Mouse (Mus musculus): ENCODE measurements around the gene Ctsl. TPM values are rescaled to one million over a fixed set of nuclear protein-coding genes. Genes with fewer than 3 reads are reported as not detected.

The Ctsl gene
- total RNA-seq (2021), result 100 to 1,000 TPM; 179 to 186 TPM
- long read RNA-seq, experiment 1, transcript Ctsl-201 (8 exons, 1,971 nt), result major isoform, 174 of 191 reads
- long read RNA-seq, experiment 1, partial matches to known transcripts, result 15 of 191 reads
- long read RNA-seq, experiment 1, other reads (novel, unspliced or antisense), result 2 of 191 reads
- long read RNA-seq, experiment 2, transcript Ctsl-201 (8 exons, 1,971 nt), result major isoform, 113 of 119 reads
- long read RNA-seq, experiment 2, partial matches to known transcripts, result 4 of 119 reads
- long read RNA-seq, experiment 2, other reads (novel, unspliced or antisense), result 2 of 119 reads

DNA sequence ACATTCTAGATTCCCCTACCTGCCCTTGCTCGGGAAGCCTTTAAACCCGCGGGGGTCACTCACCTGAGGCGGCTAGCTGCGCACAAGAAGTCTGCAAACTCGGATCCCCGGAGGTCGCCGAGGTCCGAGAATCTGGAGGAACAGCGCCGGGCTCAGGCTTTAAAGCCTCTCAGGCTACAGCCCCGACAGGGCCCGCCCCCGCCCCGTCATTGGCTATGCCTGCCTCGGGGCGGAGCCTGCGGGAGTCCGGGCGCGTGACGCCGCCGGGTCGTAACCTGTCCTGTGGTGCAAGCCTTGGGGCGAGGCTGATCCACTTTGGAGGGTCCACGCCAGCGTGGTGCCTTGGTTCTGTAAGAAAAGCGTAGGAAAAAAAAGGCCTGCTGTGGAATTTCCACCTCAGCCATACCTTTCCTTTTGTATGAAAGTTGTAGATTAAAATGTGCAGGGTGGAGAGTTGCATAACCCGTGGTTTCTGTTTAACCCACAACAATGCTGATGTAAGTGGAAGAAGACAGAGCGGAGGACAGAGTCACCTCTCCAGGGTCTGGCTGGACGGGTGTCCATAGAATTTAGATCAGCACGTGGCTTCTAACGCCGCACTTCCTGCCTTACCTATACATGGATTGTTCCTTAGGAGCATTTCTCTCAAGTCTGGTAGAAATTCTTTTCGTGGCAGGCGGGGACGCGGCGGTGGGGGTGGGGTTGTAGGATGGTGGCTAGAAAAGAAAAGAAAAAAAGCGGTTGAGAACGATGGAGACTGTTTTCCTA is at the start of gene Ctsl:
Gene Ctsl, minus strand, starts transcription at position 718 of the 768 bp plus-strand sequence.
- intact Hi-C loops (cut with DNase I), result no loop called here
- DNase-seq (ENCODE audit: low spot score in 2 of 2), result peak; percentile 87 to 89

DNA sequence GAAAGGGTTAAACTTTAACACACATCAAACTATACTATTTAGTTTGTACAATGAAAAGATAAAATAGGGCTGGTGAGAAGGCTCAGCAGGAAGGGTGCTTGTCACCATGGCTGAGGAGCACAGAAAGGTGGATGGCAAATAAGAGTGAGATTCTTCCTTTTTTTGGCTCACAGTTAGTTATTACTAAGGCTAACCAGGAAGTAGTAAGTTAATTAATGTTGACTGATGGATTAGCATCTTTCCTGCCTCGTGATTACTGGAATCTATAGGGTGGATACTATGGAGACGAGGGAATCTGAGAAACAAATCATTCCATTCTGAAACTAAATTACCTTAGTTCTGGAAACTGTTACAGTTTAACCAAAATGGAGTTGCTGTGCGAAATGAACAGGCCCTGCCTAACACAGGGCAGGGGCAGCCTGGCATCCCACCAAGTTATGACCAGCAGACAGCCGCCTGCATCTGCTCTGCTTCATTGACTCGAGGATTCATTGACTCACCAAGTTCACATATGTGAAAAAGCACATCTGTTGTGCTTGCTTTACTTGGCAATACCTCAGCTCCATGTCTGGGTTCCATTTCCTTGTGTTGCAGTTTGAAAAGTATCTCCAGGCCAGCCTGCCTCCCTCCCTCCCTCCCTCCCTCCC is 46.4 kb upstream of the Ctsl start:
- no peak for DNase-seq (ENCODE audit: low spot score in 2 of 2)
- intact Hi-C loops (cut with DNase I), result no loop called here

DNA sequence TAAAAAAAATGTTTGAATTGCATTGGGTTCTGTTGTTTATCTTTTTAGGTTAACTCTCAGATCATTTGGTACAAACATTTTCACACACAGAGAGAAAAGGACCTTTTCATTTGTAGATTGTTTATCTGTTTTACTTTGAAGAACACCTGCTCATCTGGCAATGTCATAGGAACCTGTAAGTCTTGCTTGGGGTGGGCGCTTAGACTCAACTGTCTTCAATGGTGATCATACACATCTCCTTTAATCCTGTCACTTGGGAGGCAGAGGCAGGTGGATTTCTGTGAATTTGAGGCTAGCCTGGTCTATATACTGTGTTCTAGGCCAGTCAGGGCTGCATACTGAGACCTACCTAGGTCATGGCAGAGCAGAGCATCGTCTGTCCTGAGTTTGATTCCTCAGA is 45.0 kb upstream of the Ctsl start:
- intact Hi-C loops (cut with DNase I), result no loop called here
- DNase-seq (ENCODE audit: low spot score in 2 of 2), result no peak

DNA sequence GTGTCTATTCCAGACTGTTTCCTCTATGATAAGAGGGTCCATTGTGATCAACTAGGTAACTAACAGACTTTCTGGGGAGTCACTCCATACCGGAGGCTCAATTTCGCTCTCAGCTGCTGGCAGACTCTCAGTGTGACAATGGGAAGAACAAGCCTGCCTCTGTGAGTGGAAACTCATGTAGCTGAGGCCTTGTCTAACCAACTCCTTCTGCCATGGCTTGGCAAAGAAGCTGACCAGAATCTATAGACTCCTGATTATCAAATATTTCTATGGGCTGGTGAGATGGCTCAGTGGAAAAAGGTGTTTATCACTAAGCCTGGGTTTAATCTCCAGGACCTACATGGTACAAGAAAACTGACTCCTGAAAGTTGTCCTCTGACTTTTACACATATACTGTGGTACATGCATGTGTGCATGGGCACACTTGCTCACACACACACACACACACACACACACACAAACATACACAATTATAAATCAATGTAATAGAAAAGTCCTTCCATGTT is 42.1 kb upstream of the Ctsl start:
- intact Hi-C loops (cut with DNase I), result no loop called here

DNA sequence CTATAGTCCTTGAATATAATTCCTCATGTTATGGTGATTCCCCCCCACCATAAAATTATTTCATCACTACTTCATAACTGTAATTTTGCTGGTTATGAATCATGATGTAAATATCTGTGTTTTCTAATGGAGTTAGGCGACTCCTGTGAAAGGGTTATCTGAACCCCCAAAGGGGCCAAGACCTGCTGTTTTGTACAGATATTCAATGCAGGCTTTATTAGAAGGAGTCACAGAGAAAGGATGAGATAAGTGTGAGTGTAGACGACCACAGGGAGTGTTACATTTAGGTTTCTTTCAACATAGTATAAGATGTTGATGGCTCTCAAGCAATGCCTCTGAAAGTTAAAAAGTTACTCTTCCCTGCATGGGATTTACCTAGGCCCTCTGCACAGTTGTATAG is 40.6 kb upstream of the Ctsl start:
- intact Hi-C loops (cut with DNase I), result no loop called here
- no peak for DNase-seq (ENCODE audit: low spot score in 2 of 2)

More for the DNA sequence above, 42.1 kb upstream of the Ctsl start:
- DNase-seq (ENCODE audit: low spot score in 2 of 2), result no peak

DNA sequence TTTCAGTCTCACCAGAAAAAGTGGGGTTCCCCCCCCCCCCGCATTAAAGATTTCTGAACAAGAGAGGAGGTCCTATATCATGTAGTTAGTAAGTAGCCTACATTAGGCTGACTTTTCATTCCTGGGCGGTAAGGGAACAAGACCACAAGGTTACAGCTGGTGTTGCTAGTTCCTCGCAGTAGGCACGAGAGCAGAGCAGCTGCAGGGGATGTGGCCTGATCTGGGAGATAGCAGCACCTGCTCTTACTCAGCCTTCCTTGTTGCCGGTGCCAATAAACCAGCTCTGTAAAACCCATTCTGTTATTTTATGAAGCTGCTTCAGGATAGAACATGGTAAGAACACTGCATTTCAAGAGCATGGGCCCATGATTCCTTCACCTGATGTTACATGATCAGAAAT is 39.9 kb upstream of the Ctsl start:
- DNase-seq (ENCODE audit: low spot score in 2 of 2), result no peak
- intact Hi-C loops (cut with DNase I), result no loop called here

DNA sequence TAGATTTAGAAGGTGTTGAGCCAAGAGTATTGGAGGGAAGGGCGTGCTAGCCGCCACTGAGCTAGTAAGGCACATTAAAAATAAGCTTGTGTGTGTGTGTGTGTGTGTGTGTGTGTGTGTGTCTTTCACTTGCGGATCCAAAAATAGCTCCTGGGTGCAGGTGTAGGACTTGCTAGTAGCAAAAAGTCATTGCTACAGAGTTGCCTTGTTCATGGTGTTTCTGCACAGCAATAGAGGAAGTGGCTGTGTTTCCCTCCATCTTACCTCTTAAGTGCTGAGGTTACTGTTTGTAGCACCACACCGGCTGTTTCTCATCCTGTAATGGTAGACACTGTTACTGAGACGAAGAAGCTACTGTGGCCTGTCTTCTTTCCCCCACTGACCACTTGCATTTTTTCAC is 37.3 kb upstream of the Ctsl start:
- intact Hi-C loops (cut with DNase I), result no loop called here
- DNase-seq (ENCODE audit: low spot score in 2 of 2), result no peak

DNA sequence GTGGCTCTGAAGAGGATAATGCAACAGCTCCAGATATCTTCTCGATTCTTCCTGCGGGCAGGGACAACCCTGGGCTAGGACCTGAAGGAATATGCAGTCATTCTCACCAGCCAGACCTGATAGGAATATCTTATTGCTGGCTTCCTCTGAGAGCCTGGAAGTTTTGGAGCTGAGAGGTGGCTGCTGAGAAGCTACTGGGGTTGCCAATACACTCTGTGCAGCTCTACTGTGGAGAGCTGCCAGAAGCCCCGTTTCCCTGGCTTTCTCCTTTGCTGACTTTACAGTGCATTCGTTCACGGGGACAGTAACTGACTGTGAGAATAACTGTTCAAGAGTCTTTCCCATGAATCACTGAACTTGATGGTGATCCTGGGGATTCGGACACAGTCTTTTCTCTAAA is 34.9 kb upstream of the Ctsl start:
- DNase-seq (ENCODE audit: low spot score in 2 of 2), result peak; percentile 18 to 22
- intact Hi-C loops (cut with DNase I), result no loop called here

DNA sequence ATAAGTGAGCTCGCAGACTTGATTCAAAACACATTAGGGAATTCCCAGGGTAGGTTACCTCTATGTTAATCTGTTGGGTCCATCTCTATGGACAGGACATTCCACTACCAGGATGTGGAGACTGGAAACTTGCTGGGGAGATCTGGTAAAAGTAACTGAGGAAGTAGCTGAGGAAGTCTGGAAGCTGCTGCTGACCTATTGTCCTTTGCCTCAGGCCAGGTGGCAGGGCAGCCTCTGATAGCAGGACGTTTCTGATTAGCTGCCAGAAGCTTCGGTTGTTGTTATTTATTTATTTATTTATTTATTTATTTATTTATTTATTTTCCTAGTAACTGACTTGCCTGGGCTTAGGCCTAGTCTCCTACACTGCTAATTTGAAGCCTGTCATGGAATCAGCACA is 32.8 kb upstream of the Ctsl start:
- no peak for DNase-seq (ENCODE audit: low spot score in 2 of 2)
- intact Hi-C loops (cut with DNase I), result no loop called here

DNA sequence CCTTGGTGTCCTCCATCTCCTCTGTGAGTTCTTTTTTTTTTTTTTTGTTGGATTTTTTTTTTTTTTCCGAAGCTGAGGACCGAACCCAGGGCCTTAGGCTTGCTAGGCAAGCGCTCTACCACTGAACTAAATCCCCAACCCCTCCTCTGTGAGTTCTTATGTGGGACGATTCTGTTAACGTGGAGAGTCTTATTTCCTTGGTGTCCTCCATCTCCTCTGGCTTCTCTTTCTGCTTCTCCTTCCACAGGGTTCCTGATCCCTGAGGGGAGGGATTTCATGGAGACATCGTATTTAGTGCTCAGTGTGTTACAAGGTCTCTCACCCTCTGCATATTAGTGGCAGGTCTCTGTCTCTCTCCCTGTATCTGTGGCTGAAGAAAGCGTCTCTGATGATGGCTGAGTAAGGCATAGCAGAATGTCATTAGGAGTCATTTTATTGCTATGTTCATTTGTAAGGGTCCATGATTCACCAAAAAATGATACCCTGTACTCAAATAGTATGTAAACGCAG is 32.3 kb upstream of the Ctsl start:
- DNase-seq (ENCODE audit: low spot score in 2 of 2), result no peak
- intact Hi-C loops (cut with DNase I), result no loop called here

DNA sequence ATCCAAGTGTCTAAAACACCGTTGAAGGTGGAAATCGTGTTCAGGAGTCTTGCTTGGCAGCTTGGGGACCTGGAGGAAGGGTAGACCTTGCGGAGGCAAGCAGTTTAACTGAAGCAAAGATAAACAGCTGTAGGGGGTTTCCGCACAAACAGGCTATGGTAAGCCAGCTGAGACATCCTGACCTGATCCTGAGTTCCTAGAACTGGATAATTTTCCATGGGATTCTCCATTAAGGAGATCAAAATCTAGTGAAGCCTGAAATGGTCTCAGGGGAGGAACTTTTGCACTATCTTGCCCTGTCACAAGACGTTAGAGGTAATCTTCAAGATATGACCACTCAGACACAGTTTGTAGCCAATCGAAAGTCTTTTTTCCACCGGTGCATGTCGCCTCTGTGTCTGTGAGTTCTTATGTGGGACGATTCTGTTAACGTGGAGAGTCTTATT is 31.8 kb upstream of the Ctsl start:
- intact Hi-C loops (cut with DNase I), result no loop called here
- no peak for DNase-seq (ENCODE audit: low spot score in 2 of 2)

DNA sequence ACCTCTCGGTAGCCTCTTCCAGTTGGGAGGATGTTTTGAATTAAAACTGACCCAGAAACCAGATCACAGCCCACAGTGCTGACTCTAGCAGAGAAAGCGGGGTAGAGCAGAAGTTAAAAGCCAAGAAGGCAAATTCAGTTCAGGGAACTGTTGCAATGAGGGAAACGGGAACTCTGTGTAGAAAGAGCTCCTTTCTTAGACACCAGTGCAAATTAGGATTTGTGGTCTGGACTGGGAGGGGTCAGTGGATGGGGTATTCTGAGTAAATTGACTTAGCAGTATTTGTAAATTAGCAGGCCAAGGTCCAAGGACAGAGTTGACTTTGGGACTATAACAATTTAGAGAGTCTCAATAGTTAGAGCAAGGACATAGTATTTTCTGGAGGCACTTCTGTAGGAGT is 31.3 kb upstream of the Ctsl start:
- intact Hi-C loops (cut with DNase I), result no loop called here
- DNase-seq (ENCODE audit: low spot score in 2 of 2), result peak in 1 of 2 experiments; percentile 15

DNA sequence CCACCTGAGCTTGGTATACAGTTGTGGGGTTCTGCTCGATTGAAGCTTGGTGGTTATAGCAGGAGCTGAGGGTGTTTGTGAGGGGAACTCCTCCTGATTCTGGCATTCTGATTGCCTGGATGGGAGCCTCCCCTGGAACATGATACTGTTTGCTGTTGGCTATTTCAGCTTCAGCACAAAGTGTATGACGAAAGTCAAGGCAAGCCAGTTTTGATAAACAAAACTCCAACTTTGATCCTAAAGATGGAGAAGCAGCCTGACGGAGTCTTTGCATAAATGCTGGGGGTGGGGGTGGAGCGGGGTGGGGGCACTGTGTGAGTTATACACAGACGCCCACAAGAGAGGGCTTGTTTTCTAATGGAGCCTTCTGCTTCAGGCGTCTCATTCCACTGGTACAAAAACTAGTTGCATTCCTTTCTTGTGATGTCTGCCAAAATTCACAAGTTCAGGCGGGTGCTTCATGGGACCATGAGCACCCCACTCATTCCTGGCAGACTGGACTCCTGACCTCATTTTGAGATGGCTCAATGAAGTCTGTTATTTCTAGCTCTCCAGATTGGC is 30.2 kb upstream of the Ctsl start:
- peak; percentile 3 to 47 for DNase-seq (ENCODE audit: low spot score in 2 of 2)

DNA sequence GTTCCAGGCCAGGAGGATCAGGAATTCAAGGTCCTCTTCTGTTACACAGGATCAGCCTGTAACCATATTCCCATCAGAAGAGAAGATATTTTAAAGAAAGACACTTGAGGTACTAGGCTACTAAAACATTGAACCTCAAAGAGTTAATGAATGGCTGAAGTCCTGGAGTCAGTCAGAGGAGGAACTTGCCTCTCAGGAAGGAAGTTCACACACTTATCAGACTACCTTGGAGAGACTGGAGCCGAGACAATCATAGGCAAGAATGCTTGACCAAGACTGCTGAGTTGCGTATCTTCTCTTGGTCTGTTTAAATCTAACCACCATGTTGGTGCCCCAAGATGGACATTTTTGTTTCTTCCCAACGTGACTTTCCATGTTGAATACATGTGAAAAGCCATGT is 29.2 kb upstream of the Ctsl start:
- DNase-seq (ENCODE audit: low spot score in 2 of 2), result no peak
- intact Hi-C loops (cut with DNase I), result no loop called here

More for the DNA sequence above, 30.2 kb upstream of the Ctsl start:
- intact Hi-C loops (cut with DNase I), result no loop called here

DNA sequence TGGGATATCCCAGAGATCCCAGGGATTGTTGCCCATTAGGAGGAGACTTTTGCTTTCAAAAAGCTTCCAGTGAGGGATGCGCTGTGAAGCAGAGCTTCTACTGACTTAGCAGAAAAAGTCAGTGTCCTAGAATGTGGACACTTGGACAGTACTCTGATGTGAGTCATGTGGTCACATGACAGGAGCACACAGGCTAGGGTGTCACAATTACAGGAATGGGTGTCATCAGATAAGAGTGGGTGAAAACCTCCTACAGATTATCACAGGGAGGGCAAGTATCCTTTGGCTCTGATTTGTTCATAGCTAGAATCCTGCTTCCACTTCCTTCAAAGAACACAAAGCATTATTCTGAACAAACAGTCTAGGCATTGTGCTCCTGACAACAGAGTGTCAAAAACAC is 27.4 kb upstream of the Ctsl start:
- intact Hi-C loops (cut with DNase I), result no loop called here
- no peak for DNase-seq (ENCODE audit: low spot score in 2 of 2)

DNA sequence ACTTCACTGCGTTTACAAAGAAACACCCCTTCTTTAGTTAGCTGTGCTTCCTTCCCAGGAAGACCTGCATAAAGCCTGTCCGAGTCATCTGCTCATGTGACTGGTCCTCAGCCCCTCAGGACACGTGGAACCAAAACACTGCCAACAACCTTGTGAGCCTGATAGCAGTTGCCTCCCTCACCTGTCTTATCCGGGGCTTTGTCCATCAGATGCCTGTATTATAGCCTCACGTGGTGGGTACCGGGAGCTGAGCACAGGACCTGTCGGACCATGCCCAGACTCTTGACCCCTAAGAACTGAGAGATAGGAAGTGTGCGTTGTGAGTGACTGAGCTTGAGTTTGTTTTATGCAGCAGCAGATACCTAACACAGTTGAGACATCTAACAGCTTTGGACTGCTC is 26.3 kb upstream of the Ctsl start:
- intact Hi-C loops (cut with DNase I), result no loop called here
- DNase-seq (ENCODE audit: low spot score in 2 of 2), result no peak

DNA sequence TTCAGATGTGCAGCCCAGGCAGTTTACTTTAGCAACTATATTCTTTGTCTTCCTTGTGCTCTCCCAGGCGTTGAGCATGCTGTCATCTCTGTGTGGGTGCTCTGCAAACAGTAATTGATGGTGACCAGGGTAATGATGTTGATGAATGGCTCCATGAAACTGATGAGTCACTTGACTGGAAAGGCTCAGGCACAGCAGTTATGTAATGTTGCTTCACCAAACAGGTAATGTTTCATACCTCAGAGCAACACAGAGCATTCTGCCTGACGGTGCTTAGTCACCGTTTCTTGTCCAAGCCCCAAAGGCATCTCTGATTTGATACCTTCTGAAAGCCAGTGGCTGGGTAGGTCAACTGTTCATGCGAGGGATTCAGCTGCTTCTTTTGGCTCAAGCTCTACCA is 17.7 kb upstream of the Ctsl start:
- no peak for DNase-seq (ENCODE audit: low spot score in 2 of 2)
- intact Hi-C loops (cut with DNase I), result no loop called here

DNA sequence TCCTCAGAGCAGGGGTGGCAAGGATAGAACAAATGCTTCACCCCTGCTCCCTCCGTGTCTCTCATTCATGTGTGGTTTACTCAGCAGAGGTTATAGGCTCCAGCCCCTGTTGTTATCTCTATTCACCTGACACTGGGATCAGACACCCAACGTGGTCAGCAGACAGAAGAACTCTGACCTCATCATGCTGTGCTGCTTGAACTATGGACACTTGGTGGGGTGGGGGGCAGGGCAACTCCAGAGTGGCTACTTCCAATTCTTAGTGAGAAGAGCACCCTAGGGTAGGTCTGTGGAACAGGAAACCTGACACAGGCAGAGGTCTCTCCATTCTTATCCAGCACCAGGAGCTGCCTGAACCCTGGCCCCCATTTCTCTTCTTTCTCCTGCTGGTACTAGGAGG is 15.4 kb upstream of the Ctsl start:
- intact Hi-C loops (cut with DNase I), result no loop called here
- DNase-seq (ENCODE audit: low spot score in 2 of 2), result no peak

DNA sequence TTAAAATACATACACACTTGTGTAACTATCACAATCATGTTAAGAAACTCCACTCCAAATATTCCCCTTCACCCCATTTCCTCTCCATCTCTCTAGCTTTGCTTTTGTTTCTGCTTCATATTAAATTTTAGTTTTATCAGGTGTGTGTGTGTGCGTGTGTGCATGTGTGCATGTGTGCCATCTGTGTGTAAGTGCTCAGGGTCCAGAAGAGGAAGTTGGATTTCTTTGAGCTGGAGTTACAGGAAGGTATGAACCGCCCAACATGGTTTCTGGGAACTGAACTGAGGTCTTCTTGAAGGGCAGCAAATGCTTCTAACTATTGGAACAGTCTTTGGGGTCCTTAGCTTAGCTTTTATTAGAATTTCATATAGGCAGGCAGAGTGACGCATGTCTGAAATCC is 14.2 kb upstream of the Ctsl start:
- intact Hi-C loops (cut with DNase I), result no loop called here
- DNase-seq (ENCODE audit: low spot score in 2 of 2), result no peak

DNA sequence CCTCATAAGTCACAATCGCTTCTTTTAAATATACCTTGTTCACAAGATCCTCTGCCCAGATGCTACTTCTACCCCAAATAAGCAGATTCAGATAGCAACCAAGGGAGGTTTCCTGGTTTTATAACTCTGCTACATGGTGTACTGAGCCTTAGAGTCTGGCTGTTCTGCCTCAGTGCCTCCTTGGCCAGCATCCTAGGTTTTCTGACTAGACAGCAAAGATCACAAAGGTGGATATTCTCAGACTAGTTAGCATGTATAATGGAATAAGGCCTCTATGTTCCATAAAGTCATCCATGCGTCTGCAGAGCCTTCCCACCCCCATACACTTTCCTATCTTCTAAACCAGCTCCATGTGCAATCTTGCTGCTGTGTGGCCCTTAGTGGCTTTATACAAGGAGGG is 9.6 kb upstream of the Ctsl start:
- no peak for DNase-seq (ENCODE audit: low spot score in 2 of 2)
- intact Hi-C loops (cut with DNase I), result no loop called here
